Mouse (Mus musculus) embryonic facial prominence, embryonic 14.5 days (tissue): ENCODE measurements around the gene Col8a2. TPM values are rescaled to one million over a fixed set of nuclear protein-coding genes. Genes with fewer than 3 reads are reported as not detected.

Experiments used
- ATAC-seq: fragments of 200-750 bp; cut with Nextera tagmentation; 2 replicates; pipeline ENCODE4 v1.8.0; 2017; ENCODE audit warnings: low read depth, moderate number of reproducible peaks, moderate TSS enrichment
- DNase-seq: peaks from one replicate; pipeline ENCODE4 v3.0.0-alpha.2; 2015; ENCODE audit warnings: low spot score
- H3K27ac ChIP-seq: fragments of 300-500 bp; sonication (generic); replicated peaks from 2 replicates; pipeline ENCODE4 v1.5.1; 2014; ENCODE audit warnings: low read depth, mild to moderate bottlenecking, low read length, moderate library complexity
- H3K27me3 ChIP-seq: fragments of 300-500 bp; sonication (generic); replicated peaks from 2 replicates; pipeline ENCODE4 v1.6.1; 2014; ENCODE audit warnings: low read length; ENCODE audit not compliant: control insufficient read depth, insufficient read depth
- H3K36me3 ChIP-seq: fragments of 300-500 bp; sonication (generic); 2 replicates; pipeline ENCODE4 v1.6.1; 2014; ENCODE audit warnings: low read length, mixed read lengths; ENCODE audit not compliant: control insufficient read depth, insufficient read depth
- H3K4me1 ChIP-seq: fragments of 300-500 bp; sonication (generic); 2 replicates; pipeline ENCODE4 v1.6.1; 2014; ENCODE audit warnings: antibody characterized with exemption, low read length; ENCODE audit not compliant: control insufficient read depth, insufficient read depth
- H3K4me2 ChIP-seq: fragments of 300-500 bp; sonication (generic); 2 replicates; pipeline ENCODE4 v1.6.1; 2014; ENCODE audit warnings: low read depth, mild to moderate bottlenecking, low read length, moderate library complexity, mixed read lengths
- H3K4me3 ChIP-seq: fragments of 300-500 bp; sonication (generic); 2 replicates; pipeline ENCODE4 v1.5.1; 2014; ENCODE audit warnings: low read depth, mild to moderate bottlenecking, low read length
- H3K9ac ChIP-seq: fragments of 300-500 bp; sonication (generic); 2 replicates; pipeline ENCODE4 v1.6.1; 2014; ENCODE audit warnings: low read depth, mild to moderate bottlenecking, low read length, moderate library complexity, mixed read lengths
- H3K9me3 ChIP-seq: fragments of 300-500 bp; sonication (generic); 2 replicates; pipeline ENCODE4 v1.6.1; 2016; ENCODE audit warnings: low read length; ENCODE audit not compliant: control insufficient read depth
- WGBS: fragments of 180-500 bp; shearing (Covaris S2); extraction: QIAGEN DNeasy Blood & Tissue Kit; methylation state at CpG from one replicate; pipeline ENCODE4 v1.1.7; 2014; 5-methylcytosine and 5-hydroxymethylcytosine counted together
- polyA plus RNA-seq: library from polyadenylated mRNA; unstranded; fragments of >200 nt; fragmentation: Nextera tagmentation; extraction: Ambion mirVana; gene quantifications from 2 replicates; pipeline ENCODE4 v1.2.1, GENCODE M21; 2014

The Col8a2 gene
- polyA plus RNA-seq, 1 experiment from 2014 or later, result 83.0 TPM

DNA sequence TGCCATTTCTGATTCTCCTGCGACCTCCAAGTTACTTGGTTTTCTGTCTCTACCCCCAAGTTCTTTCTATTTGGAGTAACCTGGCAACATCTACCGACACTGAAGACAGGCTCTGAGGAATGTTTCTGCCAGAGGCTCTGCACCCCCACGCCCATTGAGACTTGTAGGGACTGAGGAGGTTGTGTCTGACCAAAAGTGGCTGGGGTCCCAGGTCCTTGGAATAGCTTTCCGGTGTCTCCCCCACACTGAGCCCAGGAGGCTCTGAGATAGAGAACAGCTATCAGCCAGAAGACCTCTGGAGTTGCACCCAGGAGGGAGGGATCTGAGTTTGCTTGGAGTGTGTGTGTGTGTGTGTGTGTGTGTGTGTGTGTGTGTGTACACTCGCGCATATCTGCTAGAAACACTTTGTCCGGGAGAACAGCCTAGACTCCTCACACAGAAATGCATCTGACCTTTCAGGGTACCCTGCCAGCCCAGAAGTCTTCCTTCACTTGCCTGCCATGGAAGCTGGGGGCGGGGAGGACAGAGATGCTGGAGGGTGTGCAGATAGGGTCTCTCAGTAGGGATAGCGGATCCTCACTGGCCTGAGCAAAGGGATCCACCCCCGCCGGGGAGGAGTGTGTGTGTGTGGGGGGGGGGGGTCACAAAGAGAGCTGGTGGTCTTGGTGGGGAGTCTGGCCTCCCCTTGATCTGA, 856 bp downstream of the Col8a2 start:
- H3K4me3 ChIP-seq, result peak overlapping the region; percentile 58
- peak; percentile 31 for DNase-seq
- peak overlapping the region; percentile 64 for H3K4me2 ChIP-seq
- H3K9ac ChIP-seq, result peak overlapping the region; percentile 80
- peaks cover 27% of the 10 kb centered on the region for H3K4me1 ChIP-seq
- H3K27ac ChIP-seq, result peak overlapping the region; percentile 90
- peaks cover 5% of the 10 kb centered on the region; the same call in 1 of the 2 replicates for H3K27me3 ChIP-seq
- no peaks in the 10 kb centered on the region for H3K36me3 ChIP-seq
- 29% methylated on average over 10 of the region's 11 CpGs for WGBS
- H3K9me3 ChIP-seq, result no peaks in the 10 kb centered on the region
- ATAC-seq, result peak; percentile 23; the same call in 1 of the 2 replicates

DNA sequence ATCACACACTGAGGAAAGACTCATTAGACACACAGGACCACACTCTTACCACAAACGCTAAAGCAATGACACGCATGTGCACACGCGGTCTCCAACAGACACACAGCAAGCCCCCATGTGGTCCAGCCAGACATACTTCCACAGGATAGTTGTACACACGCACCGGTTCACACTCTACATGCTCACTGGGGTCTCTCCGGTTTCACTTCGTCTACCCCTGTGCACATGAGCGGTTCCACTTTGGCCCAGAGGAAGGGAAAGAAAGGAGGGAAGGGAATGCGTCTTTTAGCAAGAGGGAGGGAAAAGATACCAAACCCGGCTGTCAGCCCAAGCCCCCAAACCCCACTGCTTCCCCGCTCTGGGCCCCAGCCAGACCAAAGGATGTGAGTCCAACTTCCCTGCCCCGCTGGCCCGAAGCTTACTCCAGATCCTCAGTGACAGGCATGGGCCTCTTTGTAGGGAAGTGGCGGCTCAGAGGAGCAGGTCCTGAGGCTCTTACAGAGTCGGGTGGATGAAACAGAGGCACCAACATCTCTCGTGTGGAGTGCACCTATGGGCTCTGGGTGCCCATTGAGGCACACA, 1.6 kb downstream of the Col8a2 start:
- DNase-seq, result peak; percentile 60
- Histone ChIP-seq H3K4me2 (peak overlapping the region; percentile 64), H3K27ac (peak overlapping the region; percentile 90), H3K36me3 (no peaks in the 10 kb centered on the region), H3K9me3 (no peaks in the 10 kb centered on the region), H3K4me1 (peaks cover 26% of the 10 kb centered on the region), H3K4me3 (peak overlapping the region; percentile 58), H3K27me3 (peaks cover 5% of the 10 kb centered on the region; the same call in 1 of the 2 replicates), H3K9ac (peak overlapping the region; percentile 28; the same call in 1 of the 2 replicates)
- 24% methylated on average over 17 of the region's 17 CpGs for WGBS
- peak; percentile 54 for ATAC-seq

DNA sequence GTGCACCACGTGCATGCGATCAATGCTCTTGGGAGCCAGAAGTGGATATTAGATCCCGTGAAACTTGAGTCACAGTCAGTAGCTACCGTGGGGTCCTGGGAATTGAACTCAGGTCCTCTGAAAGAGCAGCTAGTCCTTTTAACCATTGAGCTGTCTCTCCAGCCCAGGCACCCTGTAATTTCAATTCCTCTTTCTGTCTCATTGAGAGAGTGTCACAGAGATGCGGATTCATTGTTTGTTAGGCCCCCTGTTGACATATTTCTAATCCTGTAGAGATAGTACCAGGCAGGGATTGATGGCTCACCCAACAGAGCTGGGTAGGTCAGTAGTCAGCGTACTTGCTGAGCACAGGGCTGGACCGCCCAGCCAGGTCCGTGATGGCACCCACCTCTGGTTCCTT, 3.7 kb downstream of the Col8a2 start:
- no peak overlapping the region for H3K4me3 ChIP-seq
- no peak overlapping the region for H3K27ac ChIP-seq
- no peaks in the 10 kb centered on the region for H3K36me3 ChIP-seq
- H3K9me3 ChIP-seq, result no peaks in the 10 kb centered on the region
- ATAC-seq (no peak), DNase-seq (no peak)
- peaks cover 23% of the 10 kb centered on the region for H3K4me1 ChIP-seq
- 66% methylated on average over 8 of the region's 8 CpGs for WGBS
- H3K9ac ChIP-seq, result 0 out of 2 replicates have a peak overlapping the region, but pooled peaks have one; percentile 34
- H3K4me2 ChIP-seq, result peak overlapping the region; percentile 21; the same call in 1 of the 2 replicates
- H3K27me3 ChIP-seq, result peaks cover 5% of the 10 kb centered on the region; the same call in 1 of the 2 replicates

DNA sequence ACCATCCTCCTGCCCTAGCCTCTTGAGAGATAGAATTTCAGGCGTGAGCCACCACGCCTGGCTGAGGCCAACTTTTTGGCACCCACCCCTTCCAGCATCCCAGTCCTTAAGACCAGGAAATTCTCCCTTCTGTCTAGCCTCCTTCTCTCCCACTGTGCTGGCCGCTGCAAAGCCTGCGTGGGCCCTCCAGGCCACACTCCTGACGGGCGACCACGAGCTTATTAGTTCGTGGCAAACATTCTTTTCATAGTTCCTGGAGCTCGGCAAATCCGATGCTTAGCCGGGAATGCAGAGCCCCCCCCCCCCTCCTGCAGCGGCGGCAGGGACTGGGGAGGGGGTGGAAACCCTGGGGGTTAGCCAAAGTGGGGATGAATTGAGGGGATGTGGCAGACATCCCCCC, 4.6 kb downstream of the Col8a2 start:
- H3K9me3 ChIP-seq, result no peaks in the 10 kb centered on the region
- ATAC-seq (no peak), DNase-seq (no peak)
- H3K27ac ChIP-seq, result 0 out of 2 replicates have a peak overlapping the region, but pooled peaks have one; percentile 36
- peaks cover 22% of the 10 kb centered on the region for H3K4me1 ChIP-seq
- H3K9ac ChIP-seq, result peak overlapping the region; percentile 34; the same call in 1 of the 2 replicates
- no peaks in the 10 kb centered on the region for H3K36me3 ChIP-seq
- H3K27me3 ChIP-seq, result peaks cover 3% of the 10 kb centered on the region; the same call in 1 of the 2 replicates
- no peak overlapping the region for H3K4me3 ChIP-seq
- 5% methylated on average over 13 of the region's 13 CpGs for WGBS
- peak overlapping the region; percentile 31; the same call in 1 of the 2 replicates for H3K4me2 ChIP-seq

DNA sequence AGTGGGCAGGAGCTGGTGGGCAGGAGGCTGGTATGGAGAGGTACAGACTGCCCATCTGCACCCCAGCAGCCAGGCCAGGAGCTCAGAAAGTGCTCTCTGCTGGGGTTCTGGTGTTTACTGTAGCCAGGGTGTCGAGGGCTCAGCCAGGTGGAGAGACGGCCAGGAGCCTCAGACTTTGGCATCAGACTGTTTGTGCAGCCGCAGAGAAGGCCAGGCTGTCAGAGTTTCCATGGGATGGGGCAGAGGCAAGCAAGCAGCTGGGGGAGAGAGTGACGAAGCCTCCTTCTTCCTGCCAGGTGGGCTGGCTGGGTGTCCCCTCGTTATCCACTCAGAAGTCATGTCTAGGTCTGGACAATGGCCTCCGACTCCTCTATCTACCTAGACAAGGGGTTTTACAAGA, 8.6 kb downstream of the Col8a2 start:
- Histone ChIP-seq H3K4me2 (no peak overlapping the region), H3K4me3 (no peak overlapping the region), H3K27ac (no peak overlapping the region), H3K36me3 (0 out of 2 replicates have a peak, but pooled peaks cover 5% of the 10 kb centered on the region), H3K9me3 (no peaks in the 10 kb centered on the region), H3K4me1 (peaks cover 27% of the 10 kb centered on the region), H3K27me3 (no peaks in the 10 kb centered on the region), H3K9ac (no peak overlapping the region)
- ATAC-seq (no peak), DNase-seq (no peak)
- whole genome bisulfite sequencing, result 82% methylated on average over 6 of the region's 6 CpGs

DNA sequence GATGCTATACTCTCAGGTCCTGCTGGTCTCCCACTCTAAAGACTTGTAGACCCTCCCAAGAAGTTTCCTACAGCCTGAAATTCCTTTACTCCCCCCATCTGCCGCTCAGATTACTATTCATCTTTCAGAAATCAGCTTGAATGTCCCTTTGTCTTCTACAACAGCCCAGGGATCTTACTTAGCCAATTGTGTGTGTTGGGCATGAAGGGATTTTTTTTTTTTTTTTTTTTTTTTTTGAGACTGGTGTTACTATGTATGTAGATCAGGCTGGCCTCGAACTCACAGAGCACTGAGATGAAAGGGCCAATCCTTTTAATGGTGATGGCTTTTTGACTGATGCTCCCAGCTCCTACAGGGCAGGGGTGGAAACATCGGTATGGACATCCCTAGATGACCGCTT, 9.3 kb downstream of the Col8a2 start:
- peak overlapping the region; percentile 62; the same call in 1 of the 2 replicates for H3K4me2 ChIP-seq
- DNase-seq (no peak), ATAC-seq (no peak)
- no peak overlapping the region for H3K4me3 ChIP-seq
- no peak overlapping the region for H3K9ac ChIP-seq
- 43% methylated on average over 4 of the region's 4 CpGs for WGBS
- H3K36me3 ChIP-seq, result 0 out of 2 replicates have a peak, but pooled peaks cover 5% of the 10 kb centered on the region
- no peaks in the 10 kb centered on the region for H3K9me3 ChIP-seq
- peaks cover 5% of the 10 kb centered on the region; the same call in 1 of the 2 replicates for H3K27me3 ChIP-seq
- peaks cover 29% of the 10 kb centered on the region for H3K4me1 ChIP-seq
- H3K27ac ChIP-seq, result no peak overlapping the region; the same call in 1 of the 2 replicates

DNA sequence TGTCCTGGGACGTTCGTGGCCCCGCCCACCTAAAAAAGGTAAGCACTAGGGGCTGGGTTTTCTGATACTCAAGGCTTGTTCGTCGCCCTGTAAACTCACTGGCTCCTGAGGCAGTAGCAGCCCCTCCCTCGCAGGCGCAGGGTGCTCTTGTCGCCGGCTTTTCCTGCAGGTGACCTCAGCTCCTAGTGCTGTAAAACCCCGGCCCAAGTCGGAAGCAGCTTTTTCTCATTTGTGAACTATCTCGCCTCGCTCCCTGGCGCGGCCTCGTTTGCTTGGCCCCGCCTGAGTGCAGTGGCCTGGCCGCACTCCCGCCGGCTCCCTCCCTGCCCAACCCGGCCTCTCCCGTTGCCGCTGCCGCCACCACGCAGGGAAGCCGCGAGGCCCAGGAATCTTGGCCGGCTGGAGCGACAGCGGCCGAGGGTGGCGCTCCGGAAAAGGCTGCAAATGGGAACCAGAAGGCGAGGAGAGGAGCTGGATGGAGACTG, 10.1 kb downstream of the Col8a2 start:
- Histone ChIP-seq H3K9ac (peak overlapping the region; percentile 57), H3K36me3 (0 out of 2 replicates have a peak, but pooled peaks cover 5% of the 10 kb centered on the region), H3K27me3 (peaks cover 5% of the 10 kb centered on the region; the same call in 1 of the 2 replicates), H3K4me2 (peak overlapping the region; percentile 62), H3K27ac (peak overlapping the region; percentile 77), H3K9me3 (no peaks in the 10 kb centered on the region), H3K4me1 (peaks cover 31% of the 10 kb centered on the region), H3K4me3 (peak overlapping the region; percentile 34)
- WGBS, result 1% methylated on average over 34 of the region's 34 CpGs
- ATAC-seq, result peak; percentile 28
- peak; percentile 70 for DNase-seq

DNA sequence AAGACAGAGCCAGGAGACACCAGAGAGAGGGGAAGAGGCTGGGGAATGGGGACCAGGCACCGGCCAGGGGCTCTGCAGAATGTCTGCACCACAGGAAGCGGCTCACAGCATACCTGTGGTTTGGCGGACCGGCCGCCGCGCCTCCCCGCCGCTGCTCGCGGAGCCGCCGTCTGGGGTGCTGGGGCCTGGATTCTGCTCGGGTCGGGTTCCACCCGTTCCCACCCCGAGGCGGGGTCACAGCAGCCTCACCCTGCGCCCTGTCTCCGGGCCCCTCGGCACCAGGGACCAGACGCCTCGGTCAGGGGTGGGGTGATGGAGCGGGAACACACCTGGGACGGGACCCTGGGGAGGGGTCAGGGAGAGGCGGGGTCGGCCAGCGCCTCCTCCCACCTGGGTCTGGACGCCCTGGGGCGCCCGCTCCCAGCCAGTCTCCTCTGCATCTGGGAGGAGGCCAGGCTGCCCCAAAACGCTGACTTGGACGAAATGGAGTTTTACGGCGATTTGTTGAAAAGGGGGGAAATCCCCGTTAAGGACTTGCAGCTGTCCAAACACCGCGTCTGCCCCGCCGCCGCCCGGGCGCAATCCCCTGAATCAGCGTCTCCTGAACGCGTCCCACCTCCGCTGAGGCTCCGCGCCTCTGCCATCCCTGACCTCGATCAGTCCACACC, 14.5 kb downstream of the Col8a2 start:
- peaks cover 5% of the 10 kb centered on the region; the same call in 1 of the 2 replicates for H3K27me3 ChIP-seq

More for the DNA sequence above, 14.5 kb downstream of the Col8a2 start:
- DNase-seq, result peak; percentile 85
- Histone ChIP-seq H3K4me2 (peak overlapping the region; percentile 90), H3K4me3 (peak overlapping the region; percentile 37), H3K9me3 (peaks cover 3% of the 10 kb centered on the region; the same call in 1 of the 2 replicates), H3K36me3 (0 out of 2 replicates have a peak, but pooled peaks cover 5% of the 10 kb centered on the region), H3K27ac (peak overlapping the region; percentile 84), H3K4me1 (peaks cover 33% of the 10 kb centered on the region), H3K9ac (peak overlapping the region; percentile 56)
- WGBS, result 0% methylated on average over 23 of the region's 50 CpGs
- ATAC-seq, result peak; percentile 84
